Mouse (Mus musculus): ENCODE data around the gene Stk33.

- no peak for TF ChIP-seq CTCF (IDR thresholded peaks at IDR 0.05; ENCODE audit: extremely low read depth, insufficient read depth, low read length)
- TF ChIP-seq POLR2A (IDR thresholded peaks at IDR 0.05; ENCODE audit: extremely low read depth, insufficient read depth, low read length), result no peak
These were observed 156.8 kb downstream of the Stk33 start for GRCm38 (mm10) chr7:109282106-109282505.
